Mouse (Mus musculus) heart, embryonic 12.5 days (tissue): Measurements from ENCODE around the gene Dhrs7b. TPM values are rescaled to one million over a fixed set of nuclear protein-coding genes. Genes with fewer than 3 reads are reported as not detected.

ENCODE experiments used
- ATAC-seq: fragments of 200-750 bp; cut with Nextera tagmentation; 2 replicates; pipeline ENCODE4 v1.8.0; 2017; ENCODE audit warnings: moderate TSS enrichment, moderate library complexity; ENCODE audit not compliant: insufficient number of reproducible peaks, low FRiP score
- H3K27ac ChIP-seq: fragments of 300-500 bp; sonication (generic); 2 replicates; pipeline ENCODE4 v1.5.1; 2016; ENCODE audit warnings: mild to moderate bottlenecking, moderate library complexity; ENCODE audit not compliant: poor library complexity, severe bottlenecking
- H3K27me3 ChIP-seq: fragments of 300-500 bp; sonication (generic); replicated peaks from 2 replicates; pipeline ENCODE4 v1.6.1; 2016; ENCODE audit warnings: mild to moderate bottlenecking, moderate library complexity
- H3K36me3 ChIP-seq: fragments of 300-500 bp; sonication (generic); 2 replicates; pipeline ENCODE4 v1.6.1; 2016; ENCODE audit warnings: mild to moderate bottlenecking, moderate library complexity
- H3K4me1 ChIP-seq: fragments of 300-500 bp; sonication (generic); replicated peaks from 2 replicates; pipeline ENCODE4 v1.6.1; 2016; ENCODE audit warnings: mild to moderate bottlenecking
- H3K4me2 ChIP-seq: fragments of 300-500 bp; sonication (generic); 2 replicates; pipeline ENCODE4 v1.6.1; 2016; ENCODE audit warnings: mild to moderate bottlenecking, moderate library complexity
- H3K4me3 ChIP-seq: fragments of 300-500 bp; sonication (generic); 2 replicates; pipeline ENCODE4 v1.5.1; 2016; ENCODE audit warnings: mild to moderate bottlenecking
- H3K9ac ChIP-seq: fragments of 300-500 bp; sonication (generic); 2 replicates; pipeline ENCODE4 v1.6.1; 2016; ENCODE audit warnings: mild to moderate bottlenecking, moderate library complexity
- H3K9me3 ChIP-seq: fragments of 300-500 bp; sonication (generic); replicated peaks from 2 replicates; pipeline ENCODE4 v1.6.1; 2016; ENCODE audit warnings: mild to moderate bottlenecking, moderate library complexity
- WGBS: fragments of 180-500 bp; shearing (Covaris S2); methylation state at CpG from one replicate; pipeline ENCODE4 v1.1.7; 2016; 5-methylcytosine and 5-hydroxymethylcytosine counted together
- polyA plus RNA-seq: library from polyadenylated mRNA; unstranded; fragments of >200 nt; fragmentation: Nextera tagmentation; extraction: Ambion mirVana; gene quantifications from 2 replicates; pipeline ENCODE4 v1.2.1, GENCODE M21; 2016

Gene Dhrs7b
- polyA plus RNA-seq, 1 experiment from 2014 or later, result 33.4 TPM

DNA sequence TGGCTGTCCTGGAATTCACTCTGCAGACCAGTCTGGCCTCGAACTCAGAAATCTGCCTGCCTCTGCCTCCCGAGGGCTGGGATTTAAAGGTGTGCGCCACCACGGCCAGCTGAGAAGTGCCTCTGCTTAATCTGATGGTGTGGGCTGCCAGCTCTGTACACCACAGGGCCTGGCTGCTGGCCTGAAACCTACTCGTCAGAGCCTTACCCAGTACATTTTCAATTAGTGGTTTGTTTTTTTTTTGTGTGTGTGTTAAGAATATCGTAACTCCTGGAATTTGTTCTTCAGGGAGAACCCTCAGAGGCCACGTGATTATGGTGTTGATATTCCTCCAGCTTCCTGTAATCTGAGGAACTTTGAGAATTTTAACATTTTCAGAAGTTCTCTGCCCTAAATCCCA lies 71.6 kb downstream of the Dhrs7b start:
- Histone ChIP-seq H3K4me1 (peaks cover 15% of the 10 kb centered on the region), H3K9me3 (no peaks in the 10 kb centered on the region), H3K27ac (no peak overlapping the region), H3K36me3 (peaks cover 36% of the 10 kb centered on the region), H3K4me2 (no peak overlapping the region), H3K27me3 (no peaks in the 10 kb centered on the region), H3K9ac (no peak overlapping the region), H3K4me3 (no peak overlapping the region)
- 78% methylated on average over 7 of the region's 7 CpGs for WGBS
- ATAC-seq, result no peak

DNA sequence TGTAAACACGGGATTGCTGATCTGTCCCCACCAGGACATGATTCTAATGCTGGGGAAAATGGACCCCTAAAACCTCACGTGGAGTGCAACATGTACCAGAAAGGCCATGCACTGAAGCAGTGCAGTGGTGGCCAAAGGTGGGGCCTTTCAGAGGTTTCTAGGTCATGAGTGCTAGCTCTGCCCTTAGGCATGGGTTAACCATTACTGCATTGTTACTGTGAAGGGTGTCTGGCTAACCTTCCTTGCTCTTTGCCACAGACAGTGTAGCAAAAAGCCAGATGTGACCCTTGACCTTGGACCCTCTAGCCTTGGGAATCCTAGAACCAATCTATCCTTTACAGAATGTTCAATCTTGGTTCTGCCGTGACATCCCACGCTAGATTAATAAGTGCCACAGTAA lies 72.1 kb downstream of the Dhrs7b start:
- Histone ChIP-seq H3K27ac (peak overlapping the region; percentile 30; the same call in 1 of the 2 replicates), H3K36me3 (peaks cover 36% of the 10 kb centered on the region), H3K9ac (no peak overlapping the region), H3K4me2 (no peak overlapping the region), H3K4me3 (no peak overlapping the region), H3K9me3 (no peaks in the 10 kb centered on the region), H3K4me1 (peaks cover 12% of the 10 kb centered on the region), H3K27me3 (no peaks in the 10 kb centered on the region)
- ATAC-seq, result no peak
- 68% methylated on average over 4 of the region's 4 CpGs for WGBS

DNA sequence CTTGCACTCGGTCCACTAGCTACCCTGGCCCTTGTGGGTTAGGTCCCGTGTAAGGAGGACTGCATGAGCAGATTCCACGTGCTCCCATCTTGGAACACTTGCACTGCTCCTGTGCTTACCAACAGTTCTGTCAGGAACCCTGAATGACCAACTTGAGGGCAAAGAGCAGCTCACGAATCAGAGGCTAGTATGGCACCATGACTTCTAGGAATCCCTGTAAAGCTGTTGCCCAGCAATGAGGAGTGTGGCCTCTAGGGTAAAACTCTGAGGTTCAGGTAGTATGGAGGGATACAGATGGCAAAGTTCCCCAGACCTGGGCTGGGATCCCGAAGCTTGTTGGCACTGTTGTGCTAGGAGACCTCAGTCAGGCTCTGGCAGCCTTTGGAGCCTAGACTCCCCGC lies 73.2 kb downstream of the Dhrs7b start:
- peaks cover 36% of the 10 kb centered on the region for H3K36me3 ChIP-seq
- H3K27ac ChIP-seq, result no peak overlapping the region
- ATAC-seq, result no peak

DNA sequence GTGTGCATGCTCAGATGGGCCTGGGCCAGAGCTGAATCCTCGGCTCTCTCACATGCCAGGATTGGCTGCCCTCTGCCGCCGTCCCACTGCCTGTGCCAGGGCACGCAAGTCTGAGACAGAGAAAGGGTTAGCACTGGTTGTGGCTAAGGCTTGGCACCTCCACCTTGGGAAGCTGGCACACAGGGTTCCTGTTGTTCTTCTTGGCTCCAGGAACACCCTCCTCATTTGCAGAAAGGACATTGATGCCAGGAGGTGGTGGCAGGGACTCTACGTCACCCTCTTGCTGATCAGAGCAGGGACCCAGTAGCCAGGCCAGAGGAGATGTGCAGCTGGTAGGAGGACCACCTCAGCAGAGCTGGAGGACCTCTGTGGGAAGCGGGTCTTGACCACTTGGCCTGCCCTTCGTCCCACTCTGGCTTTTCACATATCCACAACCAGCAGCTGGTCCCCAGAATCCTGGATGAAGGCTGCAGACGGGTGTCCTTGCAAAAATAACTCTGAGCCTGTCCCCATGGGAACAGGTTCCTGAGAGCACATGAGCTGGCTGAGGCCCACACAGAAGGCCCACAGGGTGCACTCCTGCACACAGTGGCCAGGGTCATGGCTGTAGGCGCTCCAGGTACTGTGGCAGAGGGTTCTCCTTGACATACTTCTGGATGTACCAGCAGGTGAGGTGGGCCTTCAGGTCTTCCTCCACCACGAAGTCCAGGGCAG lies 75.1 kb downstream of the Dhrs7b start:
- Histone ChIP-seq H3K36me3 (peaks cover 39% of the 10 kb centered on the region), H3K27ac (no peak overlapping the region), H3K4me1 (peaks cover 13% of the 10 kb centered on the region), H3K4me3 (no peak overlapping the region), H3K9ac (no peak overlapping the region), H3K4me2 (no peak overlapping the region), H3K27me3 (no peaks in the 10 kb centered on the region), H3K9me3 (no peaks in the 10 kb centered on the region)
- WGBS, result 87% methylated on average over 10 of the region's 10 CpGs
- ATAC-seq, result no peak

More for the DNA sequence above, 73.2 kb downstream of the Dhrs7b start:
- H3K9ac ChIP-seq, result no peak overlapping the region
- no peaks in the 10 kb centered on the region for H3K9me3 ChIP-seq
- peaks cover 12% of the 10 kb centered on the region for H3K4me1 ChIP-seq
- 78% methylated on average over 6 of the region's 6 CpGs for WGBS
- no peak overlapping the region for H3K4me3 ChIP-seq
- no peak overlapping the region for H3K4me2 ChIP-seq
- H3K27me3 ChIP-seq, result no peaks in the 10 kb centered on the region

DNA sequence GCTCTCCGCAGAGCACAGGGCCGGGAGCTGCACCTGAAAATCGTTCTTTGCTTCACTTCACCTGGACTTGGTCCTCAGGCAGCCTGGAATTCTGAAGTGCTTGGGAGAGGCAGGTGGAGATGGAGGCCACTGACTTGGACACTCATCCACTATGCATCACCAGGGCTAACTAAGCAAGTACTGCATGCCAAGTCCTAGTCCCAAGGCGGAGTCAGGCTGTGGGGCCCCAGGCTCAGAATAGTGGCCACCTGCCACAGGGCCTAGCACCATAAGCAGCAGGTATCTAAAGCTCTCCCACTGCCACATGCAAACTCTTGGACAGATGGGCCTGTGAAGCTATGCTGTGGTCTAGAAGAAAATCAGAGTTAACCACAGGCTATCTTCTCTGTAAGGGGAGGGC lies 76.0 kb downstream of the Dhrs7b start:
- Histone ChIP-seq H3K4me3 (no peak overlapping the region), H3K4me2 (no peak overlapping the region), H3K4me1 (peaks cover 19% of the 10 kb centered on the region), H3K9me3 (no peaks in the 10 kb centered on the region), H3K9ac (no peak overlapping the region), H3K36me3 (peaks cover 39% of the 10 kb centered on the region), H3K27me3 (no peaks in the 10 kb centered on the region), H3K27ac (no peak overlapping the region)
- WGBS, result 90% methylated on average over 4 of the region's 4 CpGs
- no peak for ATAC-seq

DNA sequence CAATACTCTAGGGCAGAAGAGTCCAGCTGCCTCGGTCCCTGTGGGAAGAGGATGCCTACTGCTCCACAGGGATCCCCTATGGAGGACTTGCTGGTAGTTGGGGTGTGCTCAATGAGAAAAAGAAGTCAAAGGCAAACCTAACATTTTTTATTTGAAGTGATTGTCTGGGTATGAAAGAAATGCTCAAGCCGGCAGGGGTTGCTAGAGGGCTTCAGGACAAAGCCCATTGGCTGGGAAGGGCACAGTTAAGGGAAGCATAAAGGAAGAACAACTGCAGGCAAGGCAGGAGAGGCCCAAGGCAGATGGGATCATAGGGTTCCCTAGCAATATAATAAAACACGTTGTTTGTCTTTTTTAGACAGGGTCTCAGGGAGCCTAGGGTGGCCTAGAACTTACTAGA lies 77.6 kb downstream of the Dhrs7b start:
- 69% methylated on average over 3 of the region's 3 CpGs for WGBS
- no peaks in the 10 kb centered on the region for H3K9me3 ChIP-seq
- no peak overlapping the region for H3K4me2 ChIP-seq
- H3K27me3 ChIP-seq, result no peaks in the 10 kb centered on the region
- no peak for ATAC-seq
- peaks cover 25% of the 10 kb centered on the region for H3K4me1 ChIP-seq
- H3K9ac ChIP-seq, result no peak overlapping the region
- no peak overlapping the region for H3K27ac ChIP-seq
- no peak overlapping the region for H3K4me3 ChIP-seq
- H3K36me3 ChIP-seq, result peaks cover 37% of the 10 kb centered on the region

DNA sequence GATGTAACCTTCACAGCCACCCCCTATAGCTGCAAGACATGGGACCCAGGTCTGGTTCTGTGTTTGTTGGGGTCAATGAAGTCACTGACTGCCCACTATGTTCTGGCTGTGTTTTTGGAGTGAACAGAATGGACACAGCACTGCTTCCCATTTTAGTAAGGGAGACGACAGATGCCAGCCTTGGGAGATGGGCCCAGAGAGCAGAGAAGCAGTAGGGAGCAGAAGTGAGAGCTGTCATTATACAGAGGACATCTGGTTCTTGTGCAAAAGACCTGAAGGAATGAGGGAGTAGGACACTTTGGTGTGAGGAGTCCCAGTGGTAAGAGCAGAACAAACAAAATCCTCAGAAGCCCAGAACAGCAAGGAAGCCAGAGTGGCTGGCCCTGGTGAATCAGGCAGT lies 79.2 kb downstream of the Dhrs7b start:
- Histone ChIP-seq H3K36me3 (peaks cover 25% of the 10 kb centered on the region), H3K9me3 (no peaks in the 10 kb centered on the region), H3K27me3 (no peaks in the 10 kb centered on the region), H3K4me2 (no peak overlapping the region), H3K9ac (0 out of 2 replicates have a peak overlapping the region, but pooled peaks have one; percentile 21), H3K27ac (no peak overlapping the region), H3K4me3 (no peak overlapping the region), H3K4me1 (peaks cover 27% of the 10 kb centered on the region)
- ATAC-seq, result no peak
- 74% methylated on average over 1 of the region's 1 CpGs for WGBS

Other genes starting within 250 kb of the Dhrs7b start
- 46.6 and 47.5 TPM in 2 replicates for gene Llgl1, start 130.9 kb upstream of the Dhrs7b start, polyA plus RNA-seq
- 87.6 and 91.6 TPM in 2 replicates for gene Flii, start 103.4 kb upstream of the Dhrs7b start, polyA plus RNA-seq
- gene Mief2, start 102.2 kb upstream of the Dhrs7b start, polyA plus RNA-seq, result 18.5 and 20.8 TPM in 2 replicates
- gene Top3a, start 53.3 kb upstream of the Dhrs7b start, polyA plus RNA-seq, result 13.5 and 15.1 TPM in 2 replicates
- 6.4 and 7.1 TPM in 2 replicates for gene Smcr8, start 53.1 kb upstream of the Dhrs7b start, polyA plus RNA-seq
- 34.5 and 38.6 TPM in 2 replicates for gene Shmt1, start 18.9 kb upstream of the Dhrs7b start, polyA plus RNA-seq
- 52.6 and 53.9 TPM in 2 replicates for gene Tmem11, start 48.6 kb downstream of the Dhrs7b start, polyA plus RNA-seq
- 22.1 and 25.5 TPM in 2 replicates for gene Natd1, start 84.1 kb downstream of the Dhrs7b start, polyA plus RNA-seq
- 77.6 and 78.5 TPM in 2 replicates for gene Map2k3, start 101.4 kb downstream of the Dhrs7b start, polyA plus RNA-seq
- gene Kcnj12, start 191.9 kb downstream of the Dhrs7b start, polyA plus RNA-seq, result 3.8 and 4.3 TPM in 2 replicates